Mouse (Mus musculus): ENCODE measurements at regions not wholly inside any gene's neighbourhood (a gene's known extent, or its start where the extent isn't known, plus 50 kb on each side); places are given as distances from the start of the nearest gene placed in this dataset.

GRCm38 (mm10) chr10:118046328-118046727 is 95.3 kb upstream of the Mdm1 start:
- CTCF ChIA-PET: interaction anchor here (0.6 to 1.0 kb wide), 2 partner anchors 39 to 118 kb away, joined by 3 to 7 read pairs; no protein-coding TSS in a partner anchor

GRCm38 (mm10) chr10:118046831-118047230 is 94.8 kb upstream of the Mdm1 start:
- CTCF ChIA-PET: interaction anchor here (0.6 to 1.0 kb wide), 2 partner anchors 38 to 118 kb away, joined by 3 to 7 read pairs; no protein-coding TSS in a partner anchor

GRCm38 (mm10) chr10:118049330-118049729 is 92.3 kb upstream of the Mdm1 start:
- CTCF ChIA-PET: no interaction called here

GRCm38 (mm10) chr10:118050152-118050641 is 91.4 kb upstream of the Mdm1 start:
- CTCF ChIA-PET: interaction anchor here (0.5 kb wide), 1 partner anchor 262 kb away, joined by 4 read pairs; no protein-coding TSS in a partner anchor

GRCm38 (mm10) chr10:118052042-118052441 is 89.6 kb upstream of the Mdm1 start:
- CTCF ChIA-PET: no interaction called here

GRCm38 (mm10) chr10:118052477-118052876 is 89.1 kb upstream of the Mdm1 start:
- CTCF ChIA-PET: no interaction called here

GRCm38 (mm10) chr10:118053037-118053436 is 88.6 kb upstream of the Mdm1 start:
- CTCF ChIA-PET: interaction anchor here (0.6 kb wide), 1 partner anchor 120 kb away, joined by 3 read pairs; no protein-coding TSS in a partner anchor

GRCm38 (mm10) chr10:118056789-118057271 is 84.8 kb upstream of the Mdm1 start:
- CTCF ChIA-PET: no interaction called here

- CTCF ChIA-PET: no interaction called here
Measured at GRCm38 (mm10) chr10:118057516-118057915, 84.1 kb upstream of the Mdm1 start.

- CTCF ChIA-PET: no interaction called here
Measured at GRCm38 (mm10) chr10:118064816-118065216, 76.8 kb upstream of the Mdm1 start.

- CTCF ChIA-PET: interaction anchor here (0.6 kb wide), 3 partner anchors 187 to 1344 kb away, joined by 3 to 4 read pairs (median 3); no protein-coding TSS in a partner anchor
Measured at GRCm38 (mm10) chr10:118076341-118076740, 65.3 kb upstream of the Mdm1 start.

- CTCF ChIA-PET: no interaction called here
Measured at GRCm38 (mm10) chr10:118081636-118082166, 59.9 kb upstream of the Mdm1 start.

GRCm38 (mm10) chr10:118083035-118083720 is 58.4 kb upstream of the Mdm1 start:
- CTCF ChIA-PET: interaction anchor here (0.6 to 1.0 kb wide), 2 partner anchors 109 to 172 kb away, joined by 3 read pairs; no protein-coding TSS in a partner anchor

GRCm38 (mm10) chr10:118083721-118084075 is 57.9 kb upstream of the Mdm1 start:
- CTCF ChIA-PET: interaction anchor here (0.6 to 1.0 kb wide), 2 partner anchors 109 to 172 kb away, joined by 3 read pairs; no protein-coding TSS in a partner anchor

- CTCF ChIA-PET: interaction anchor here (0.6 to 1.0 kb wide), 6 partner anchors 12 to 169 kb away, joined by 3 to 12 read pairs (median 4); no protein-coding TSS in a partner anchor
Measured at GRCm38 (mm10) chr10:118085046-118085983, 56.3 kb upstream of the Mdm1 start.

GRCm38 (mm10) chr10:118087570-118088340 is 53.9 kb upstream of the Mdm1 start:
- CTCF ChIA-PET: no interaction called here

GRCm38 (mm10) chr10:118088499-118088898 is 53.1 kb upstream of the Mdm1 start:
- CTCF ChIA-PET: no interaction called here

GRCm38 (mm10) chr10:118089879-118090278 is 51.7 kb upstream of the Mdm1 start:
- CTCF ChIA-PET: interaction anchor here (0.5 to 0.6 kb wide), 2 partner anchors 300 to 990 kb away, joined by 4 read pairs; no protein-coding TSS in a partner anchor

- CTCF ChIA-PET: no interaction called here
Measured at GRCm38 (mm10) chr10:118091476-118091875, 50.1 kb upstream of the Mdm1 start.

All from spleen, embryonic (tissue).